Mouse (Mus musculus): Measurements from ENCODE around the gene Ensa. TPM values are rescaled to one million over a fixed set of nuclear protein-coding genes. Genes with fewer than 3 reads are reported as not detected.

Ensa gene
- polyA plus RNA-seq, 1 experiment from 2014 or later = 69.9 TPM

DNA sequence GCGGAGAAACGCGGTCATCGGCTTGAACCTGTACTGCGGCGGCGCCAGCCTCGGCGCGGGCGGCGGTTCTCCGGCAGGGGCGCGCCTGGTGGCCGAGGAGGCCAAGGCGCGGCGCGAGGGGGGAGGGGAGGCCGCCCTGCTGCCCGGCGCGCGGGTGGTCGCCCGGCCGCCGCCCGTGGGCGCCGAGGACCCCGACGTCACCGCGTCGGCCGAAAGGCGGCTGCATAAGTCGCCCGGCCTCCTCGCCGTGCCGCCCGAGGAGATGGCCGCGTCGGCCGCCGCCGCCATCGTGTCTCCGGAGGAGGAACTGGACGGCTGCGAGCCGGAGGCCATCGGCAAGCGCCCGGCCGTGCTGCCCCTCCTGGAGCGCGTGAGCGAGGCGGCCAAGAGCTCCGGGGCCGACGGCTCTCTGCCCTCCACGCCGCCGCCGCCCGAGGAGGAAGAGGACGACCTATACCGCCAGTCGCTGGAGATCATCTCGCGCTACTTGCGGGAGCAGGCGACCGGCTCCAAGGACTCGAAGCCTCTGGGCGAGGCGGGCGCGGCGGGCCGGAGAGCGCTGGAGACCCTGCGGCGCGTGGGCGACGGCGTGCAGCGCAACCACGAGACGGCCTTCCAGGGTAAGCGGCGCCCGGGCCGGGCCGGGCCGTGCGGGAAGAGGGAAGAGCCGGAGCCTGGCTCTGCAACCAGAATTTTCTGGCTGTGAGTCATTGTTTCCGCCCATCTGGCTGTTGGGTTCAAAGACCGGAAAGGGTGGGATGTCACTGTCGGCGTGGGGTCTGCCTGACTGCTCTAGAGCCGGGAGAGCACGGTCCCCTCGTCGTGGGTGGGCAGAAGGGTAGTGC, 34.3 kb downstream of the Ensa start:
- Histone ChIP-seq H3K9ac (ENCODE audit: low read depth, low read length) (peak overlapping the region; percentile 100), H3K36me3 (ENCODE audit: control insufficient read depth, insufficient read depth, low read length) (peaks cover 2% of the 10 kb centered on the region), H3K4me3 (ENCODE audit: low read length) (peak overlapping the region; percentile 89), H3K27me3 (replicated peaks; ENCODE audit: control insufficient read depth, insufficient read depth, low read length) (no peaks in the 10 kb centered on the region), H3K4me1 (ENCODE audit: control insufficient read depth, insufficient read depth, low read length) (peaks cover 30% of the 10 kb centered on the region), H3K27ac (ENCODE audit: low read length) (peak overlapping the region; percentile 98), H3K9me3 (ENCODE audit: control insufficient read depth, low read length) (no peaks in the 10 kb centered on the region), H3K4me2 (ENCODE audit: low read depth, low read length) (no peak overlapping the region)
- WGBS = under 1% methylated on average over 99 of the region's 113 CpGs
- ATAC-seq = peak; percentile 58

DNA sequence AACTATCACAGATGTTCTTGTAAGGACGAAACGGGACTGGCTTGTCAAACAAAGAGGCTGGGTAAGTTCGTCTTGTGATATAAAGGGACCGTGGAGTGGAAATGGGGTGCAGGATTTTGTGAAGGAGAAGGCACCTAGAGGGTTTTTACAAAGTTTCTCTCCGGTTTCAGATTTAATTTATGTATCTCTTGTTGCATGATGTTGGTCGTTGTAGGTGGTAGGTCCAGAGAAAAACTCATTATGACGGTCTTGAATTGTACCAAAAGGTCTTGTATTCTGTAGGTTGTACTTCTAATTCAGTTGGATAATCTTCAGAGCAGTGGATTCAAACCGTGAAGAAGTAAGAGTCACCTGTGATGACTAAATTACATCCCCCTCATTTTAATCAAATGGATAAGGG, 35.2 kb downstream of the Ensa start:
- peaks cover 34% of the 10 kb centered on the region for H3K4me1 ChIP-seq (ENCODE audit: control insufficient read depth, insufficient read depth, low read length)
- H3K27me3 ChIP-seq (replicated peaks; ENCODE audit: control insufficient read depth, insufficient read depth, low read length) = no peaks in the 10 kb centered on the region
- peak overlapping the region; percentile 100 for H3K9ac ChIP-seq (ENCODE audit: low read depth, low read length)
- ATAC-seq = no peak
- peak overlapping the region; percentile 98 for H3K27ac ChIP-seq (ENCODE audit: low read length)
- H3K36me3 ChIP-seq (ENCODE audit: control insufficient read depth, insufficient read depth, low read length) = peaks cover 2% of the 10 kb centered on the region
- H3K4me3 ChIP-seq (ENCODE audit: low read length) = peak overlapping the region; percentile 89
- H3K9me3 ChIP-seq (ENCODE audit: control insufficient read depth, low read length) = no peaks in the 10 kb centered on the region
- WGBS = under 1% methylated on average over 8 of the region's 8 CpGs
- H3K4me2 ChIP-seq (ENCODE audit: low read depth, low read length) = peak overlapping the region; percentile 65

DNA sequence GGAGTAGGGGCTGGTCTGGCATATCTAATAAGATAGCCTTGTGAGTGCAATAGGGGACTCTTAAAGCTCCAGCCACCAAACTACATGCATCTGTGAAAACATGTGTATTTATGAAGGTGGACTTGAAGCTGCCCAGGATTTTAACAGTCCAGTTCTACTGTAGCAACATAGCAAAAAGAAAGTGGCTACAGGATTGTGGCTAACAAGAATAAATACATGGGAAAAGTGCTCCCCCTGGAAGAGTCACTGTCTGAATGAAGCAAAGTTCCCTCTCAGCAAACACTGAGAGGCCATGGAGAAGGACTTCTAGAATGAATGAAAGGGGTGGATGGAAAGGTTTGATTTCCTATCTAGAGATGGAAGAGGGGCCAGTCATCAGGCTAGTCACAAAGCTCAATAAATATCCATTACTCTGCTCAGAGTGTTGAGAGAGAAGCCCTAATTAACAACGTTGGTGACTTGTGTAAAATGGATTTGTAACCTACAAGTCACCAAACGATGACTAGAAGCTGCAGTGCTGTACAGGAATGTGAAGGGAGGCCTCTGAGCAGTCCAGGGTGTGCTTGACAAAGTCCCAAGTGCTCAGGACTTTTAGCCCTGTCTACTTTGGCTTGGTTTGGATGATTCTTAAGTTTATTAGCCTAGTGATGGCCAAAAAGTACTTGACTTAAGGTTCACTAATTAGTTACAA, 36.1 kb downstream of the Ensa start:
- no peak for ATAC-seq
- Histone ChIP-seq H3K36me3 (ENCODE audit: control insufficient read depth, insufficient read depth, low read length) (peaks cover 2% of the 10 kb centered on the region), H3K4me2 (ENCODE audit: low read depth, low read length) (peak overlapping the region; percentile 65), H3K9ac (ENCODE audit: low read depth, low read length) (peak overlapping the region; percentile 100), H3K27ac (ENCODE audit: low read length) (peak overlapping the region; percentile 17), H3K9me3 (ENCODE audit: control insufficient read depth, low read length) (no peaks in the 10 kb centered on the region), H3K4me1 (ENCODE audit: control insufficient read depth, insufficient read depth, low read length) (peaks cover 40% of the 10 kb centered on the region), H3K27me3 (replicated peaks; ENCODE audit: control insufficient read depth, insufficient read depth, low read length) (no peaks in the 10 kb centered on the region), H3K4me3 (ENCODE audit: low read length) (peak overlapping the region; percentile 89)
- 17% methylated on average over 2 of the region's 2 CpGs for WGBS

DNA sequence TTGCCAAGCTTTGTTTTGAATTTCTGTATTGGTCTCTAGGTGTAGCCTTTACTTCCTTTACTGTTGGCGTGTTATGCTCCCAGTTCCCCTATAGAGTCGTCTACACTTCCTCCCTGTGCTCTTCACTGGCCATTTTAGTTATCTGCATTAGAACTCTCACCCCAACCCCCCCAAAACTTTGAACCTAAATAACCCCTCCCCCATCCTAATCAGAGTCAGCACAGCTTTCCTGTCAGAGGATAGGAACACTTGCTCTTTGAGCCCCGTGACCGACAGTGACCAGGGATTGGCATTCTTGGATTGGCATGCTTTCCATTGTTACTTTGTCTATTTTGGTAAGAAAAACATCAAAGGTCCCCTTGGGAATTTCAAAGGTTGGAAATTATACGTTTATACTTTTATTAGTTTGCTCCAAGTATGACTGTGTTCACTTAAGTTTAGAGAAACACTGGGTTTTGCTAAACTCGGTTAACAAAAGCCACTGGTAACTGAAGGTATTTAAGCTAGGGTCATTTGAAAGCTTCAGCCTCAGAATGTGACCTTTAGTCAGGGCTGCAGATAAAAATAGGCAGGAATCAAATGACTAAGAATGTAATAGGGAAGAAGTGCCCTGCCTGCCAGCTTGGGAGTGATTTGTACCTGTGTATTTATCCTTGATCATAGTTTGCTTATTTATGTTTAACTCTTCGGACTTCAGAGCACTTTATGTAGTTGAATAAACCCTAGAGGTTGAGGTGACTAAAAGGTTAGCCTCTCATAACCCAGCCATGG, 37.3 kb downstream of the Ensa start:
- WGBS = 31% methylated on average over 7 of the region's 7 CpGs
- Histone ChIP-seq H3K36me3 (ENCODE audit: control insufficient read depth, insufficient read depth, low read length) (peaks cover 2% of the 10 kb centered on the region), H3K27ac (ENCODE audit: low read length) (peak overlapping the region; percentile 73), H3K4me3 (ENCODE audit: low read length) (peak overlapping the region; percentile 17), H3K27me3 (replicated peaks; ENCODE audit: control insufficient read depth, insufficient read depth, low read length) (no peaks in the 10 kb centered on the region), H3K9ac (ENCODE audit: low read depth, low read length) (peak overlapping the region; percentile 25; the same call in 1 of the 2 replicates), H3K4me1 (ENCODE audit: control insufficient read depth, insufficient read depth, low read length) (peaks cover 50% of the 10 kb centered on the region), H3K4me2 (ENCODE audit: low read depth, low read length) (peak overlapping the region; percentile 43), H3K9me3 (ENCODE audit: control insufficient read depth, low read length) (no peaks in the 10 kb centered on the region)
- ATAC-seq = no peak

DNA sequence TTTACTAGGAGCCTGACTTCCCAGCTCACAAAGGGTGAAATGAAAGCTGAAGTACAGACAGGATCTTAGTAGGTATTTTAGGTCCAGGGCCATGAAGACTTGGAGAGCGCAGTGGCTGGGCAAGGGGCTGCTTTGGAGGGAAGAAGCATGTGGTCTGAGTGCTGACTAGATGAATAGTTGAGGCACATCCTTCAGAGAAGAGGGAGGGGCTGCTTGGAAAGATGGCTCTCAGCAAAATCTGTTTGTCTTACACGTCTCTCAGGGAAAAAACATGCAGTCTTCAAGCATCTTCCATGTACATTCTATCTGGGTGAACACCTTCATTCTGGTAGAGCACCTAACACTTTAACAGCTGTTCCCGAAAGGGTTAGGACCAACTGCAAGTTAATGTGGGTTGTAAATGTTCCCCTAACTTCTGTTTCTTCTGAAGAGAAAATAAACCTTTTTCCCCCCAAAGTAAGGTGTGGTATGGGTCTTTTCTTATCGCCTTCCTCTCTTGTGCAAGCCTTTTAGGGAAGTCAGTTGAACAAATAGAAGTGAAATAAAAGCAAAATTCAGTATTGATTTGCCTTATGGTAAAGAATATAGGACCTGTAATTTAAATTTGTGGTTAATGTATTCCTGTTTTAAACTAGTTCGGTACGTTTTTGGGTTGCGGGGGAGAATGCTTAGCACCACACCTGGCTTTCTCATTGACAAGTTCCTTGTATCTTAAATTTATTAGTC, 38.1 kb downstream of the Ensa start:
- Histone ChIP-seq H3K4me2 (ENCODE audit: low read depth, low read length) (peak overlapping the region; percentile 43), H3K9ac (ENCODE audit: low read depth, low read length) (peak overlapping the region; percentile 25; the same call in 1 of the 2 replicates), H3K27ac (ENCODE audit: low read length) (peak overlapping the region; percentile 73), H3K9me3 (ENCODE audit: control insufficient read depth, low read length) (no peaks in the 10 kb centered on the region), H3K36me3 (ENCODE audit: control insufficient read depth, insufficient read depth, low read length) (peaks cover 2% of the 10 kb centered on the region), H3K27me3 (replicated peaks; ENCODE audit: control insufficient read depth, insufficient read depth, low read length) (no peaks in the 10 kb centered on the region), H3K4me1 (ENCODE audit: control insufficient read depth, insufficient read depth, low read length) (peaks cover 55% of the 10 kb centered on the region), H3K4me3 (ENCODE audit: low read length) (peak overlapping the region; percentile 16)
- no peak for ATAC-seq
- WGBS = 66% methylated on average over 7 of the region's 7 CpGs

DNA sequence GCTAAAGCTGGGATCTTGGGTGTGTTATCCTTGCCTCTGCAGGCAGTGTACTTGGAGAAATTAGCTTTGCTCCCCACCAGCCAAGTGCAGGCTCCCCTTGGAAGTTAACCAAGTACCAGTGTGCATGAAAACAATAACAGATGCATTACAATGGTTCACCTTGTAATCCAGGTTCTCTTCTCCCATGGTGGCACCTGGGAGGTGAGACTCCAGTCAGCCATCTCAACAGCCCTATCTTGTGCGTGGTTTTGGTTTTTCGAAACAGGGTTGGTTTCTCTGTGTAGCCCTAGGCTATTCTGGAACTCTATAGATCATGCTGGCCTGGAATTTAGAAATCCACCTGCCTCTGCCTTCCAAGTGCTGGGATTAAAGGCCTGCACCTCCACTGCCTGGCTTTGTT, 38.7 kb downstream of the Ensa start:
- no peak overlapping the region; the same call in 1 of the 2 replicates for H3K9ac ChIP-seq (ENCODE audit: low read depth, low read length)
- H3K27me3 ChIP-seq (replicated peaks; ENCODE audit: control insufficient read depth, insufficient read depth, low read length) = no peaks in the 10 kb centered on the region
- 84% methylated on average over 2 of the region's 2 CpGs for WGBS
- no peak overlapping the region for H3K4me3 ChIP-seq (ENCODE audit: low read length)
- peaks cover 2% of the 10 kb centered on the region for H3K36me3 ChIP-seq (ENCODE audit: control insufficient read depth, insufficient read depth, low read length)
- H3K4me1 ChIP-seq (ENCODE audit: control insufficient read depth, insufficient read depth, low read length) = peaks cover 61% of the 10 kb centered on the region
- H3K4me2 ChIP-seq (ENCODE audit: low read depth, low read length) = no peak overlapping the region
- H3K27ac ChIP-seq (ENCODE audit: low read length) = peak overlapping the region; percentile 41
- H3K9me3 ChIP-seq (ENCODE audit: control insufficient read depth, low read length) = no peaks in the 10 kb centered on the region
- no peak for ATAC-seq

DNA sequence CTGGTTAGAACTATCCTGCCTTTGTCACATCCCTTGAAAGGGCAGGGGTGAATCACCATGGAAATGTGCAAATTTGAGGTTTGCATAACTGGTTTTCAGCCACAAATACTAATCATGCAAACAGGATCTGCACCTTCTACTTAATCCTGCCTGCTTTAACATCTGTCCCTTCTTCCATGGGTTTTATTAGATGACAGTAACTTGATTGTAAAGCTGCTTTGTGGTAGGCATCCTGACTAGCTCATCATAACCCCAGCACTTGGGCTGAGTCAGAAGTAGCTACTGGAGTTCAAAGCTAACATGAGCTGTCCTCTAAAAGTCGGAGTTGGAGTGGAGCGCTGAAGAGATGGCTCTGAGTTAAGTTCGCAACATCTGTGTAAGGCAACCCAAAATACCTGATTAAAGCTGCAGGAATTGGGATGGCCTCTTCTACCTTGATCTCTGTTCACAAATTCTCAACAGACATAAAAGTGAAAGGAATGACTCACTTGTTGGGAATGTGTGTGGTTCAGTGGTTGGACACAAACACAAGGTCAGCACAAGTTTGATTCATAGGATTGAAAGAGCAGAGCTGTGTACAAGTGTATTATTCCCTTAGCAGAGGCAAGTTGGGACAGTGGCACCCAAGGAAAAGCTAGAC, 39.3 kb downstream of the Ensa start:
- no peak overlapping the region for H3K4me3 ChIP-seq (ENCODE audit: low read length)
- 88% methylated on average over 3 of the region's 3 CpGs for WGBS
- ATAC-seq = no peak
- no peak overlapping the region; the same call in 1 of the 2 replicates for H3K9ac ChIP-seq (ENCODE audit: low read depth, low read length)
- no peaks in the 10 kb centered on the region for H3K27me3 ChIP-seq (replicated peaks; ENCODE audit: control insufficient read depth, insufficient read depth, low read length)
- no peaks in the 10 kb centered on the region for H3K9me3 ChIP-seq (ENCODE audit: control insufficient read depth, low read length)
- H3K36me3 ChIP-seq (ENCODE audit: control insufficient read depth, insufficient read depth, low read length) = peaks cover 2% of the 10 kb centered on the region
- no peak overlapping the region for H3K4me2 ChIP-seq (ENCODE audit: low read depth, low read length)
- peaks cover 64% of the 10 kb centered on the region for H3K4me1 ChIP-seq (ENCODE audit: control insufficient read depth, insufficient read depth, low read length)
- H3K27ac ChIP-seq (ENCODE audit: low read length) = peak overlapping the region; percentile 41; the same call in 1 of the 2 replicates

DNA sequence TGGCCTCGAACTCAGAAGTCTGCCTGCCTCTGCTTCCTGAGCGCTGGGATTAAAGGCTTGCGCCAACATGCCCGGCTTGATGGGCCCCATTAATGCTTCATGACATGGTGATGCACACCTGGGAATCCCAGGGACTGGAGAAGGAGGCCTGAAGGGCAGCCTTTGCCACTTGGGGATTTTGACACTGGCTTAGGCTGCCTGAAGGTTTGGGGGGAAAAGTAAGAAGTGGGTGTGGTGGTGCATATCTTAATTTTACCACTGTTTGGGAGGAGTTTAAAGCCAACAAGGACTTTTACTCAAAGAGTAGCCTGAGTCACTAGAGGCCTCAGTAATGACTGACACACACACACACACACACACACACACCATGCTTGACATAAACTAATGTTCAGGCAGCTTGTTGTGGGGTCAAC, 40.2 kb downstream of the Ensa start:
- WGBS = 80% methylated on average over 4 of the region's 4 CpGs
- Histone ChIP-seq H3K36me3 (ENCODE audit: control insufficient read depth, insufficient read depth, low read length) (peaks cover 2% of the 10 kb centered on the region), H3K9ac (ENCODE audit: low read depth, low read length) (no peak overlapping the region), H3K27ac (ENCODE audit: low read length) (no peak overlapping the region), H3K9me3 (ENCODE audit: control insufficient read depth, low read length) (no peaks in the 10 kb centered on the region), H3K4me2 (ENCODE audit: low read depth, low read length) (no peak overlapping the region), H3K27me3 (replicated peaks; ENCODE audit: control insufficient read depth, insufficient read depth, low read length) (no peaks in the 10 kb centered on the region), H3K4me3 (ENCODE audit: low read length) (no peak overlapping the region), H3K4me1 (ENCODE audit: control insufficient read depth, insufficient read depth, low read length) (peaks cover 64% of the 10 kb centered on the region)
- no peak for ATAC-seq

Data from intestine, embryonic 16.5 days (tissue).